Mouse (Mus musculus) heart, postnatal 25 days (tissue): ENCODE data around the gene Sez6l. TPM values are rescaled to one million over a fixed set of nuclear protein-coding genes. Genes with fewer than 3 reads are reported as not detected.

Source experiments
- DNase-seq: peaks from one replicate; pipeline ENCODE4 v3.0.0; 2022; ENCODE audit warnings: low spot score
- intact Hi-C: fragments of 180-260 bp; cut with DNase I; formaldehyde crosslinking; loops from one replicate; pipeline ENCODE4 v1.15.1; 2025
- total RNA-seq, 2 experiments: library from RNA; stranded (reverse); gene quantifications; 2 replicates each; pipeline ENCODE4 v1.2.3; 2021

The Sez6l gene
- total RNA-seq, 2 experiments from 2014 or later, result 0.16 to 0.20 TPM

- intact Hi-C loops, result no loop called here
- DNase-seq, result no peak
These were observed 14.7 kb upstream of the Sez6l start for GRCm38 (mm10) chr5:112591706-112592105.

- intact Hi-C loops, result no loop called here
- no peak for DNase-seq
These were observed 9.1 kb upstream of the Sez6l start for GRCm38 (mm10) chr5:112586071-112586470.

GRCm38 (mm10) chr5:112584155-112584769 lies 7.3 kb upstream of the Sez6l start:
- no peak for DNase-seq
- intact Hi-C loops, result no loop called here

GRCm38 (mm10) chr5:112583304-112583703 lies 6.3 kb upstream of the Sez6l start:
- intact Hi-C loops, result no loop called here

GRCm38 (mm10) chr5:112577750-112578149 lies 765 bp upstream of the Sez6l start:
- intact Hi-C loops, result no loop called here
- no peak for DNase-seq

More at GRCm38 (mm10) chr5:112583304-112583703, 6.3 kb upstream of the Sez6l start:
- no peak for DNase-seq

- DNase-seq, result no peak
- intact Hi-C loops, result no loop called here
These were observed 508 bp downstream of the Sez6l start for GRCm38 (mm10) chr5:112576361-112576992.

- no peak for DNase-seq
- intact Hi-C loops, result no loop called here
These were observed 1.7 kb downstream of the Sez6l start for GRCm38 (mm10) chr5:112575151-112575915.

- intact Hi-C loops, result no loop called here
- no peak for DNase-seq
These were observed 3.1 kb downstream of the Sez6l start for GRCm38 (mm10) chr5:112573916-112574315.

GRCm38 (mm10) chr5:112572217-112572616 lies 4.8 kb downstream of the Sez6l start:
- DNase-seq, result no peak
- intact Hi-C loops, result no loop called here

- DNase-seq, result no peak
- intact Hi-C loops, result no loop called here
These were observed 11.5 kb downstream of the Sez6l start for GRCm38 (mm10) chr5:112565489-112565888.

GRCm38 (mm10) chr5:112565083-112565482 lies 11.9 kb downstream of the Sez6l start:
- DNase-seq, result no peak

GRCm38 (mm10) chr5:112560869-112561499 lies 16.0 kb downstream of the Sez6l start:
- intact Hi-C loops, result no loop called here
- no peak for DNase-seq

More at GRCm38 (mm10) chr5:112565083-112565482, 11.9 kb downstream of the Sez6l start:
- intact Hi-C loops, result no loop called here

- intact Hi-C loops, result no loop called here
- DNase-seq, result no peak
These were observed 16.8 kb downstream of the Sez6l start for GRCm38 (mm10) chr5:112560139-112560538.

GRCm38 (mm10) chr5:112557396-112557795 lies 19.6 kb downstream of the Sez6l start:
- DNase-seq, result no peak
- intact Hi-C loops, result no loop called here

- DNase-seq, result no peak
- intact Hi-C loops, result no loop called here
These were observed 20.3 kb downstream of the Sez6l start for GRCm38 (mm10) chr5:112556640-112557039.

- DNase-seq, result no peak
- intact Hi-C loops, result no loop called here
These were observed 22.5 kb downstream of the Sez6l start for GRCm38 (mm10) chr5:112554508-112554907.

- DNase-seq, result no peak
- intact Hi-C loops, result no loop called here
These were observed 24.2 kb downstream of the Sez6l start for GRCm38 (mm10) chr5:112552786-112553185.

- intact Hi-C loops, result no loop called here
- no peak for DNase-seq
These were observed 24.8 kb downstream of the Sez6l start for GRCm38 (mm10) chr5:112551975-112552728.

- peak; percentile 20 for DNase-seq
- intact Hi-C loops, result no loop called here
These were observed 28.0 kb downstream of the Sez6l start for GRCm38 (mm10) chr5:112548846-112549620.
